Mouse (Mus musculus) sigmoid colon, adult 10 weeks (tissue): ENCODE measurements around the gene Tmprss13. TPM values are rescaled to one million over a fixed set of nuclear protein-coding genes. Genes with fewer than 3 reads are reported as not detected.

Experiments used
- polyA plus RNA-seq: library from polyadenylated mRNA; stranded (reverse); fragments of 350-450 nt; fragmentation: Illumina TruSeq; extraction: RNeasy Lipid Tissue Mini Kit (QIAGEN cat#74804); gene quantifications from one replicate; pipeline ENCODE4 v1.2.3, GENCODE M21; 2014; ENCODE audit warnings: low read depth, low replicate concordance

The Tmprss13 gene
- polyA plus RNA-seq, result 1.4 TPM

DNA sequence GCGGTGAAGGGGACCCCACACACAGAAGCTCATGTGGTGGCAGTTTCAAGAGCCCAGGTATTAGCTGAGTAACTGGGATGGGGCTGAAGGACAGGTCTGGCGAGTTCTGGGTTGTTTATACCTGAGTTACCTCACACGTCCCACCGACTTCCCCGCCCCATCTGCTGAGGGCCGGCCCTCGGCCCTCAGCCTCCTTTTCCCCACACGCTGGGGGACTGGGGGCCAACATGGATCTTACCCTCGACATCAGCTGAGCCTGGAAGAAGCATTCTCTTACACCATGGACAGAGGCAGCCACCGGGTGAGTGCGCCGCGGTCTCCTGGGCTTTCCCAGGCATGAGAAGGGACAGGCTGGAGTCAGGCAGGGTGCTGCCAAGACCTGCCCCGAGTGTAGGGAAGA lies at the start of gene Tmprss13:
Gene Tmprss13 (plus strand): TSS at position 246 of the 400 bp plus-strand sequence.

GRCm38 (mm10) chr9:45370117-45370561 lies 51.2 kb downstream of the Tmprss13 start, which contains the start of gene Fxyd6:
Gene Fxyd6 (plus strand): TSS chr9:45370185.

Other genes starting within 250 kb of the Tmprss13 start
- gene Jaml, start 239.9 kb upstream of the Tmprss13 start, polyA plus RNA-seq, result 13.2 TPM
- gene Scn2b, start 201.3 kb upstream of the Tmprss13 start, polyA plus RNA-seq, result 1.8 TPM
- 0.13 TPM for gene Scn4b, start 180.7 kb upstream of the Tmprss13 start, polyA plus RNA-seq
- gene BC049352, start 137.1 kb upstream of the Tmprss13 start, polyA plus RNA-seq, result not detected
- 41.3 TPM for gene Tmprss4, start 115.0 kb upstream of the Tmprss13 start, polyA plus RNA-seq
- 1.2 TPM for gene Il10ra, start 50.0 kb upstream of the Tmprss13 start, polyA plus RNA-seq
- 3.1 TPM for gene Fxyd6, start 51.1 kb downstream of the Tmprss13 start, polyA plus RNA-seq
- gene Fxyd2, start 80.6 kb downstream of the Tmprss13 start, polyA plus RNA-seq, result not detected
- 0.09 TPM for gene Dscaml1, start 107.5 kb downstream of the Tmprss13 start, polyA plus RNA-seq